Mouse (Mus musculus) mouse embryonic stem cell (cell line): ENCODE results near the gene Itpka.
"Not testable (repeated sequence)": the region's sequence is repeated elsewhere in the genome, so short reads cannot be mapped to it uniquely, and the experiment has no call there.

Experiments
- in situ Hi-C, 2 experiments: fragments of 300-500 bp; cut with MboI; formaldehyde crosslinking; loops; 1 replicate in 1 of 2; 3 replicates in 1 of 2; pipeline ENCODE4 v1.14.3; 2019 to 2020; ENCODE audit warnings: low sequenced_read_pairs in 2 of 2, low pct_unique_long_range_greater_than_20kb in 1 of 2, mixed read lengths in 1 of 2; ENCODE audit not compliant: unreplicated experiment in 1 of 2

The Itpka gene

DNA sequence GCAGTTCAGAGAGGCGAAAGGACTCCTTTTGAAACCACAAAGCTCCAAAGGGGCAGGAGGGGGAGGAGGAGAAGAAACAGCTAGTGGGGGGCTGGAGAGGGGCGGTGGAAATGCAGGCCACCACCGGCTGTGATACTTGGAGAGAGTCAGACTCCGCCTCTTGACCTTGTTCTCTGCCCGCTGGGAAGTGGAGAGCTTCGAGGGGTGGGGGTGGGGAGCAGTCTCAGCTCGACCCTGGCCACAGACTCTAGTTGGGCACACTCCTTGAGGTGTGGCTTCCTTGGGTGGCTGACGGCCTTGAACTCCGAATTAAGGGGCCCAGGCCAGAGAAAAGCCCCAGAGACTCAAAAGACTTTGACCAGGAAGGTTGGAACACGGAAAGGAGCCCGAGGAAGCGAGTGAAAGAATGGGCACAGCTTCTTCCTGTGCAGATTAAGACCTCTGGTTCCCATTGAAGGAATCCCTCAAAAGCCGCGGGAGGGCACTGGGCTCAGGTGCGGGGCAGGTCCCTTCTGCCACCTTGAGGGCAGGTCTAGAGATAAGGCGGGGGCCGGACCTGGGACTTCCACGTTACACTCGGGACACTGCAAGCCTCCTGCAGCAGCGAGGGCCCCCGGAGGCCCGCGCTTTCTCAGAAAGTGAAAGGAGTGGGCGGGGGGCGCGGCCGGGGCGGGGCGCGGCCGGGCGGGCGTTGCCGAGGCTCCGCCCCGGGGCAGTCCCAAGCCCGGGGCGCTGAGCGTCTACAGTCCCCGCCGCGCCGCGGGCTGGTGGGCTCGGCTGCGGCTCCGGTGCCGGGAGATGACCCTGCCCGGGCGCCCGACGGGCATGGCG is at the start of gene Itpka:
Gene Itpka, plus strand, starts transcription at position 757 of the 831 bp plus-strand sequence.
- in situ Hi-C loops, result no loop called here

DNA sequence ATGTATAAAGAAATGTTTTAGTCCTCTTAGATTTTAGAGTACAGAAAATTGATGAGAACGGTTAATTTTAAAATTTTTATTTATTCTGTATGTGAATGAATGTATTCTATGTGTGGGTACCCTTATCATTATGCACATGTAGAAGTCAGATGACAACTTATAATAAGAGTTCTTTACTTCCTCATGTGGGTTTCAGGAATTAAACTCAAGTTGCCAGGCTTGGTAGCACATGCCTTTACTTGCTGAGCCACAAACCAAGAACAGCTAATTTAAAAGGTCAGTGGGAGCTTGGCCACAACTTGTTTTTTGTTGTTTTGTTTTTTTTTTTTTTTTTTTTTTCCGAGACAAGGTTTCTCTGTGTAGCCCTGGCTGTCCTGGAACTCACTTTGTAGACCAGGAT is 47.3 kb upstream of the Itpka start:
- in situ Hi-C loops, result no loop called here

DNA sequence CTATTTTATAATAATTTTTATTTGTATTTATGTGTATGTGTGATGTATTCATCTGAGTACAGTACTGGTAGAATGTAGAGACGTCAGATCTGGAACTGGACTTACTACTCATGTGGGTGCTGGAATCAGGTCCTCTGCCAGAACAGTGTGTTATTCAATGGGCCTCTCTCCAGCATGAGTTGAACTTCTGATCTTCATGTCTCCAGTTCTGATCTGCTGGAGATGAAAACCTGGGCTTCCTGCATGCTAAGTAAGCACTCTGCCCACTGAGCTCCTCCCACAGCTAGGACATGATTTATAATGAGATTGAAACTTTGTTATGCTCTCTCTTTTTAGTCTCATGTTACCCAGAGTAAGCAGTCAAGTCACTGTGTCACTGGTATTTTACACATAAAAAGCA is 46.0 kb upstream of the Itpka start:
- in situ Hi-C loops, result no loop called here

DNA sequence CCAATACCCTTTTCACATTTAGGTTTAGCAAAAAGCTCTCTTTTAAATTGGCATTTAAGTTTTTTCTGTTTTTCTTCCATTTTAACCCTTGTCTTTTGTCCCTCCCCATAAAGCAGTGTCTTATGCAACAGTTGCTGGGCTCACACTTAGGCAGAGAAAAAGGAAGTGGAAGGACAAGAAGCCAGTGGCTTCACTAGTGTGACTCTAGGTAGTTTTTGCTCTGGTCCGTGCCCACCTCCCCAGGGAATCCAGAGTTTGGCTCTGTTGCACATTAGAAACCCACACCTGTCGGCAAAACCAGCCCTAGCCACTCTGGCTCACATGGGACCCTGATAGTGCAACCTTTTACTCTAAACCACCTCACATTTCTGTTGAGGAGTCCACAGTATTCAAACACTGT is 43.7 kb upstream of the Itpka start:
- in situ Hi-C loops, result no loop called here

GRCm38 (mm10) chr2:119699962-119700361 is 42.2 kb upstream of the Itpka start:
- in situ Hi-C loops, result no loop called here

DNA sequence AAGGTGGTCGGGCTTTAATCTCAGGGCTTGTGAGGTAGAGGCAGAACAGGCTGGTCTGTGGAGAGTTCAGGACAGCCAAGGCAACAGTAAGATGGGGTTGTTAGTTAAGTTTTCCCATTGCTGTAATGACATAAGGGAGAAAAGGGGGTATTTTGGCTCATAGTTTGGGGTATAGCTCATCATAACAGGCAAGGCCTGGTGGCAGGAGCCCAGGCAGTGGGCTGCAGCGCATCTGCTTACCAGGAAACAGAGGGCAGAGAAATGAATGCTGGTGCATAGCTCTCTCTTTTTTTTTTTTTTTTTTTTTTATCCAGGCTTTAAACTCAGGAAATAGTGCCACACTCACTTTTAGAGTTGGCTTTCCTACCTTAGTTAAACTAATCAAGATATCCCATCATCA is 39.0 kb upstream of the Itpka start:
- in situ Hi-C loops, result no loop called here

GRCm38 (mm10) chr2:119707676-119708075 is 34.5 kb upstream of the Itpka start:
- in situ Hi-C loops, result no loop called here

GRCm38 (mm10) chr2:119710011-119710410 is 32.1 kb upstream of the Itpka start:
- in situ Hi-C loops, result no loop called here

DNA sequence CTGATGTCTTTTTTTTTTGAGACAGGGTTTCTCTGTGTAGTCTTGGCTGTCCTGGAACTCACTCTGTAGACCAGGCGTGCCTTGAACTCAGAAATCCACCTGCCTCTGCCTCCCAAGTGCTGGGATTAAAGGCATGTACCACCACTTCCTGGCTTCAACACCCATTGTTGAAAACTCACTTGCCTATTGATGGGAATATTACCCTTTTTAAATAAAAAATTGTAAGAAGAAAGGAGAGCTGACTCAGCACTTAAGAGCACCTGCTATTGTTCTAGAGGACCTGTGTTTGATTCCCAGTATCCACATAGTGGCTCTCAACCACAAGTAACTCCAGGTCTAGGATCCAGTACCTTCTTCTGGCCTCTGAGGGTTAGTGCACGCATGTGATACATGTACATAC is 26.3 kb upstream of the Itpka start:
- in situ Hi-C loops, result not testable (repeated sequence)

GRCm38 (mm10) chr2:119721070-119721469 is 21.1 kb upstream of the Itpka start:
- in situ Hi-C loops, result no loop called here

GRCm38 (mm10) chr2:119727762-119728416 is 14.2 kb upstream of the Itpka start:
- in situ Hi-C loops, result no loop called here

- in situ Hi-C loops, result no loop called here
Measured at GRCm38 (mm10) chr2:119730735-119731134, 11.4 kb upstream of the Itpka start.

GRCm38 (mm10) chr2:119737124-119737523 is 5.0 kb upstream of the Itpka start:
- in situ Hi-C loops, result no loop called here

GRCm38 (mm10) chr2:119740567-119740966 is 1.6 kb upstream of the Itpka start:
- in situ Hi-C loops, result no loop called here

DNA sequence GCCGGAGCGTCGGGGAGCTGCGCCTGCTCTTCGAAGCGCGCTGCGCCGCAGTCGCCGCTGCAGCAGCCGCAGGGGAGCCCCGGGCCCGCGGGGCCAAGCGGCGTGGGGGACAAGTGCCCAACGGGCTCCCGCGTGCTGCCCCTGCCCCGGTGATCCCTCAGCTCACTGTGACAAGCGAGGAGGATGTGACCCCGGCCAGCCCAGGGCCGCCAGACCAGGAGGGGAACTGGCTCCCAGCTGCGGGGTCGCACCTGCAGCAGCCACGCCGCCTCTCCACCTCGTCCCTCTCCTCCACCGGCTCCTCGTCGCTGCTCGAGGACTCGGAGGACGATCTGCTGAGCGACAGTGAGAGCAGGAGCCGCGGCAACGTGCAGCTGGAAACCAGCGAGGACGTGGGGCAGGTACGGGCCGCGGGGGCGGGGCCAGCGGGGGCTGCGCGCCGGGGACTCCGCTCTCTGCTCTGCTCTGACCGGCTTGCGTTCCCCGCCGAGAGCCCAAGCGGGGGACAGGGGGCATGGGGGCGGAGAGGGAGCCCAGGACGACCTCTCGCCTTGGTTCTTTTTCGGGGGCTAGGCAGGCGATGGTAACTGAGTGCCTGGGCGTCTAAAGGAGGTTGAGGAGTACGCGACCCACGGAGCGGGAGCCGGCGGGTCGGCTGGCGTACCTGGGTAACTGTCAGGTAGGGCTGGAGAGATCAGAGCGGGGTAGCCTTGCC is 481 bp downstream of the Itpka start:
- in situ Hi-C loops, result no loop called here

DNA sequence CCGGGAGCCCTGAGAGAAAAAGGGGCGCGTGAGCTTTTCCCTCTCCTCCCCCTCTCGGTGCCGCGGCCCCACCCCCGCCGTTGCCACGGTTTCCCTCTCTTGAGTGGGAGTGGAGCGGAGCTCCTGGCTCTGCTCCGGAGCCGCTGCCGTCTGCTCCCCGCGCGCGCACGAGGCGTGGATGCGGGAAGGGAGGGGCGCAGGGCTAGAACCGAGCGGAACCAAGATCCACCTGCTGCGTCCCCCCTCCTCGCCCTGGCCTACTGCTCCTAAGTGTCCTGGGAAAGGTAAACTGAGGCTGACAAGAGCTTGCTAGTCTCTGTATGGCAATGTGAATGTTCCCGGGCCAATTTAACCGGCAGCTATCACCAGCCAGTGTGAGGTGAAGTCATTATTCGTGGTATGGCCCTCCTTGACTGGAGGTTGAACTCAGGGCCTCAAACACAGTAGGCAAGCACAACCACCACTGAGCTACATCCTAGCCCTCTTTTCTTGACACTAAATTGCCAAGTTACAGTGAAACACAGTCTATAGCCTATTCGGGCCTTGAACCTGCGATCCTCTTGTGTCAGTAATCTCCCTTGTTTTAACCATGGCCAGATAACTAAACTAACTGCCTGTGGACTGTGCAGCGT is 1.2 kb downstream of the Itpka start:
- in situ Hi-C loops, result no loop called here

DNA sequence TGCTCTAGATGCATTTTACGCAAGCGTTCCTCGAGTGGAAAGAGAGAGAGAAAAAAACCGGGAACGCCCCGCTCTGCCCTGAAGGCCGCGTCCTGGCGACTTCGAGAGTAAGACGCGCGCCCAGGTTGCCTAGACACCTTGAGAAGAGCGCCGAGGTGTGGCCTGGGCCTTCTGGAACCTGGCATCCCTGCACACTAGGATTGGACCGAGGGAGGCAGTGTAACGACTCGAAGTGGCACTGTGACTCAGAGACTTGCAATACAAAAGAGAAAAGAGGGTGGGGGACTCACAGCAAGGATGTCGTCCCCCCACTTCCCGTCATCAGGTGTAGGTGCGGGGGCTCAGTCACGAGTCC is 1.6 kb downstream of the Itpka start:
- in situ Hi-C loops, result no loop called here

GRCm38 (mm10) chr2:119744163-119745111 is 2.3 kb downstream of the Itpka start:
- in situ Hi-C loops, result no loop called here
